Mouse (Mus musculus): Measurements from ENCODE around the gene Slc22a4.

DNA sequence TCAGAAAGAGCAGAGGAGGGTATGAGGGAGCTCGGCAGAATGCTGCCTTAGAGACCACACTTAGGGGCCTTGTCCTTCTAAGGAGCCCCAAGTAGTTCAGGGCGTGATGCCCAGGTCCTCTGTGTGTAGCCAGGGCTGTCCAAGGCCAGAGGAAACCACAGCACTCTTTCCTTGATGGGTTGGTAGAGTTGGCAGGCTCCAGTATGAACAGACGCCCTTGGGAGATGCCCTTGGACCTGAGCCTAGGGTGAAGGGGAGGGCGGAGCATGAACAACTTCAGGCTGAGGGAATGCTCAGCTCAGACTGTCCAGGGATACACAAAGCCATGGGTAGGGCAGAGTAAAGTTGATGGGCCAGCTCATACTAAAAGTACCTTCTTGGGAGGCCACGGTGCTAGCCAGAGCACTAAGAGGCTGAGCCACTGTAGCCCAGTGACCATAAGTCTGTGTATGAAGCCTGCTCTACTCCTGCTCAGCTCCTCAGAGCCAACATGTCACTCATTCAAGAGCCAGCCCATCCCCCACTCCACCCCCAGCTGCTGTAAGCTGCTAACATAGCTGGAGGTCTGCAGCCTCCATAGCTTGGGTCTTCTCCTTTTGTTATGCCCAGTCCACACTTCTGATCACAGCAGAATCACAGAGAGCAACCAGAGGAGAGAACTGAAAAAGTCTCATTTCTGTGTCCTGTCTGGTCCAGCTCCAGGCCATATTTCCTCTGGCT, 44.0 kb upstream of the Slc22a4 start:
- no peak for TF ChIP-seq CTCF (IDR thresholded peaks at IDR 0.05; ENCODE audit: control insufficient read depth, insufficient read depth, insufficient read length)
- no peak for TF ChIP-seq USF1 (IDR thresholded peaks at IDR 0.05; ENCODE audit: low read depth)
- no peak for TF ChIP-seq MYOG (IDR thresholded peaks at IDR 0.05; ENCODE audit: control insufficient read depth, extremely low read depth, insufficient read length)
- no peak for TF ChIP-seq CEBPB (IDR thresholded peaks at IDR 0.05; ENCODE audit: low read depth)
- no peak for TF ChIP-seq MYOD1 (IDR thresholded peaks at IDR 0.05; ENCODE audit: control insufficient read depth, insufficient read length, low read depth)

All from C2C12 (cell line).